Mouse (Mus musculus) MEL (cell line): Measurements from ENCODE around the gene Pfkfb1.

Experiments used
- CTCF ChIP-seq, 3 experiments: IDR thresholded peaks in 2 of 3; conservative IDR thresholded peaks in 1 of 3; 2 replicates each; pipeline ENCODE4 v1.5.1; 2011 to 2012; ENCODE audit warnings: low read length in 3 of 3, low read depth in 2 of 3, mild to moderate bottlenecking in 2 of 3, improper control_type of control experiment in 1 of 3, inconsistent platforms in 1 of 3, mixed read lengths in 1 of 3, moderate library complexity in 1 of 3; ENCODE audit not compliant: control insufficient read depth in 1 of 3, insufficient read depth in 1 of 3, poor library complexity in 1 of 3, severe bottlenecking in 1 of 3
- EP300 ChIP-seq, 2 experiments: IDR thresholded peaks; 2 replicates each; pipeline ENCODE4 v1.6.1; 2011; ENCODE audit warnings: improper control_type of control experiment in 2 of 2, low read length in 2 of 2, low read depth in 1 of 2, mild to moderate bottlenecking in 1 of 2
- GATA1 ChIP-seq: IDR thresholded peaks from 2 replicates; pipeline ENCODE4 v1.6.1; 2011; ENCODE audit warnings: low read depth, low read length, improper control_type of control experiment
- JUND ChIP-seq: IDR thresholded peaks from 2 replicates; pipeline ENCODE4 v1.6.1; 2011; ENCODE audit warnings: low read depth, mild to moderate bottlenecking, improper control_type of control experiment, low read length
- KAT2A ChIP-seq: conservative IDR thresholded peaks from 2 replicates; pipeline ENCODE4 v1.6.1; 2012; ENCODE audit warnings: low read depth, low read length, improper control_type of control experiment, inconsistent platforms
- NRF1 ChIP-seq: IDR thresholded peaks from 2 replicates; pipeline ENCODE4 v1.6.1; 2014; ENCODE audit warnings: low read depth, mild to moderate bottlenecking, inconsistent platforms, low read length, improper control_type of control experiment, moderate library complexity; ENCODE audit not compliant: poor library complexity, insufficient read depth, severe bottlenecking
- POLR2A ChIP-seq, 2 experiments: IDR thresholded peaks; 2 replicates each; pipeline ENCODE4 v1.6.1; 2011 to 2012; ENCODE audit warnings: low read length in 2 of 2, mild to moderate bottlenecking in 2 of 2, control low read depth in 1 of 2, improper control_type of control experiment in 1 of 2, low read depth in 1 of 2, moderate library complexity in 1 of 2; ENCODE audit not compliant: control insufficient read depth in 1 of 2, insufficient read depth in 1 of 2, poor library complexity in 1 of 2
- RCOR1 ChIP-seq: IDR thresholded peaks from 2 replicates; pipeline ENCODE4 v1.6.1; 2012; ENCODE audit warnings: low read depth, mild to moderate bottlenecking, inconsistent platforms, low read length, improper control_type of control experiment
- SMC3 ChIP-seq: IDR thresholded peaks from 2 replicates; pipeline ENCODE4 v1.6.1; 2011; ENCODE audit warnings: low read depth, low read length, improper control_type of control experiment
- USF1 ChIP-seq: IDR thresholded peaks from 2 replicates; pipeline ENCODE4 v1.6.1; 2014; ENCODE audit warnings: low read depth, mild to moderate bottlenecking, inconsistent platforms, low read length, improper control_type of control experiment, moderate library complexity
- ZNF384 ChIP-seq: IDR thresholded peaks from 2 replicates; pipeline ENCODE4 v1.6.1; 2012; ENCODE audit warnings: low read depth, mild to moderate bottlenecking, inconsistent platforms, low read length, improper control_type of control experiment

GRCm38 (mm10) chrX:150585116-150585515 is 2.9 kb upstream of the Pfkfb1 start:
- TF ChIP-seq CTCF (IDR thresholded peaks at IDR 0.05 in 2 of 3, conservative IDR thresholded peaks at IDR 0.05 in 1 of 3; ENCODE audit: control insufficient read depth in 1 of 3, insufficient read depth in 1 of 3, low read depth in 2 of 3, low read length in 3 of 3, poor library complexity in 1 of 3, severe bottlenecking in 1 of 3) (no peak), GATA1 (no peak), SMC3 (no peak), POLR2A (IDR thresholded peaks at IDR 0.05; ENCODE audit: control insufficient read depth in 1 of 2, insufficient read depth in 1 of 2, low read depth in 1 of 2, low read length in 2 of 2, poor library complexity in 1 of 2) (no peak), EP300 (IDR thresholded peaks at IDR 0.05; ENCODE audit: low read depth in 1 of 2, low read length in 2 of 2) (no peak), JUND (no peak), RCOR1 (no peak), USF1 (no peak), KAT2A (no peak), ZNF384 (no peak), NRF1 (no peak)
